Mouse (Mus musculus): Measurements from ENCODE around the gene Vps13d. TPM values are rescaled to one million over a fixed set of nuclear protein-coding genes. Genes with fewer than 3 reads are reported as not detected.
A peak's percentile ranks its signal among the peaks of the same experiment; 100 is the strongest.

The Vps13d gene
- total and polyA plus RNA-seq, 3 experiments, result 9.4 to 9.8 (median 9.7) TPM

DNA sequence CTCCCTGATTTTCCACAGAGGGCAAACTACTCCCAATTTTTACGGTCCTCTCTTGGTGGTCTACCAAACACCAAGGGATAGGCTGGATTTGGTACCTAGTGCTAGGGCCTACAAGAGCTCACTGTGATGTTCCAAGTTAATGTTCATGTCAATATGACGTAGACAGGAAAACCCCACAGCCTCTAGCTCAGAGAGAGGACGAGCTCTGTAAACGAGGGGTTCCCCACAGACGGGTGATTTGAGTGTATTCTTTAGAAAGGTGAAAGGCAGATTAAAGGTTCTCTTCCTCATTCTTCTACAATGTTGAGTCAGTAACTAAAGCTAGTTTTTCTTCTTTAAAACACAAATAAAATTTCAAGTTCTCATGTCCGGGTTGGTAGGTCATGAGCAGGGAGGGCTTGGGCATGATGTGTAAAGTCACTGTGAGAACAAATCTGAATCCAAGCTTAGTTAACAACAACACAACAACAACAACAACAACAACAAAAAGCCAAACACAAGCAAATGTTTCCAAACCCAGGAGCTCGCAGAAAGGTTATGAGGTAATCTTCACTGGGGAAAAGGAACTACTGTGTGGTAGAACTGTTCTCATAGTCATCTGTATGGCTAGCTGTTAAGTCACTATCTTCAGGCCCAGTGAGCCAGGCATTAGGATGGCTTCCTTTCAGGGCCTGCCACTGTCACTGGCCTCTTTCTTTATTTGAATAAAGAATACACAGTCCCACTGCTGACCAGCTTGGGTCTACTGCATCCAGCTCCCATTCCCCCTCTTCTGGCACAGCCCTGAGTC lies 208.6 kb downstream of the Vps13d start (continued):
- TF ChIP-seq NRF1 (IDR thresholded peaks at IDR 0.05; ENCODE audit: low read depth, low read length), result no peak
- peak; percentile 80 for TF ChIP-seq MEF2A (IDR thresholded peaks at IDR 0.05; ENCODE audit: borderline replicate concordance, low read depth, low read length)
- TF ChIP-seq ZC3H11A (IDR thresholded peaks at IDR 0.05; ENCODE audit: low read depth, low read length), result no peak
- TF ChIP-seq CHD1 (IDR thresholded peaks at IDR 0.05; ENCODE audit: low read depth, low read length), result no peak
- TF ChIP-seq GABPA (IDR thresholded peaks at IDR 0.05; ENCODE audit: insufficient replicate concordance, low read depth, low read length), result no peak
- no peak for TF ChIP-seq ZNF384 (IDR thresholded peaks at IDR 0.05; ENCODE audit: low read depth, low read length)
- TF ChIP-seq POLR2A (IDR thresholded peaks at IDR 0.05; ENCODE audit: low read depth, low read length), result no peak

GRCm38 (mm10) chr4:144983821-144984371 lies 210.9 kb downstream of the Vps13d start:
- Histone ChIP-seq H3K4me3 (replicated peaks in 1 of 3; ENCODE audit: low read depth in 2 of 3, low read length in 2 of 3, poor library complexity in 1 of 3) (no peak overlapping the region), H3K4me2 (ENCODE audit: insufficient read depth, low read depth, poor library complexity, severe bottlenecking) (no peak overlapping the region), H3K9ac (ENCODE audit: insufficient read depth, low read depth) (no peak overlapping the region), H3K36me3 (replicated peaks in 1 of 2; ENCODE audit: control insufficient read depth in 1 of 2, insufficient read depth in 1 of 2, low read length in 1 of 2) (peaks cover 0 to 19% of the 10 kb centered on the region in 2 experiments), H3K4me1 (ENCODE audit: control insufficient read depth in 1 of 2, insufficient read depth in 2 of 2) (peaks cover 56 to 96% of the 10 kb centered on the region in 2 experiments), H3K27me3 (replicated peaks) (no peaks in the 10 kb centered on the region), H3K27ac (ENCODE audit: insufficient read depth, low read depth) (no peak overlapping the region), H3K9me3 (replicated peaks; ENCODE audit: low read length) (no peaks in the 10 kb centered on the region), H3K79me2 (replicated peaks; ENCODE audit: control insufficient read depth, extremely low read depth, insufficient read depth, poor library complexity, severe bottlenecking) (no peaks in the 10 kb centered on the region)
- no peak for DNase-seq (ENCODE audit: extremely low read depth)
- dilution Hi-C loops (cut with MboI; ENCODE audit: extremely low pct_ligation_motif_present, extremely low pct_unique_long_range_greater_than_20kb, low sequenced_read_pairs) (loop anchor here (25.0 kb wide), 1 partner anchor 97 kb away; the partner anchor contains the start of gene Dhrs3), in situ Hi-C loops (cut with MboI; ENCODE audit: low pct_ligation_motif_present, low pct_unique_long_range_greater_than_20kb, low sequenced_read_pairs) (no loop called here)
- no peak for TF ChIP-seq CHD1 (IDR thresholded peaks at IDR 0.05; ENCODE audit: low read depth, low read length)
- TF ChIP-seq CTCF (conservative IDR thresholded peaks at IDR 0.05 in 1 of 2, IDR thresholded peaks at IDR 0.05 in 1 of 2; ENCODE audit: low read depth in 2 of 2, low read length in 2 of 2), result no peak
- TF ChIP-seq ZMIZ1 (IDR thresholded peaks at IDR 0.05; ENCODE audit: low read depth, low read length), result no peak
- no peak for TF ChIP-seq E2F4 (IDR thresholded peaks at IDR 0.05; ENCODE audit: insufficient replicate concordance, low read depth, low read length)
- TF ChIP-seq RAD21 (IDR thresholded peaks at IDR 0.05; ENCODE audit: low read depth, low read length), result no peak
- TF ChIP-seq SIN3A (IDR thresholded peaks at IDR 0.05; ENCODE audit: low read length), result no peak
- TF ChIP-seq ZNF384 (IDR thresholded peaks at IDR 0.05; ENCODE audit: low read depth, low read length), result no peak
- no peak for TF ChIP-seq MXI1 (IDR thresholded peaks at IDR 0.05; ENCODE audit: low read depth, low read length)
- TF ChIP-seq JUN (IDR thresholded peaks at IDR 0.05; ENCODE audit: insufficient read depth, low read depth, low read length), result no peak
- no peak for TF ChIP-seq NELFE (IDR thresholded peaks at IDR 0.05; ENCODE audit: low read depth, low read length)
- no peak for TF ChIP-seq PAX5 (IDR thresholded peaks at IDR 0.05; ENCODE audit: low read length)
- no peak for TF ChIP-seq ZKSCAN1 (IDR thresholded peaks at IDR 0.05; ENCODE audit: borderline replicate concordance, low read depth, low read length)
- TF ChIP-seq MAFK (IDR thresholded peaks at IDR 0.05; ENCODE audit: insufficient replicate concordance, low read length), result no peak
- no peak for TF ChIP-seq MEF2A (IDR thresholded peaks at IDR 0.05; ENCODE audit: borderline replicate concordance, low read depth, low read length)
- no peak for TF ChIP-seq USF2 (conservative IDR thresholded peaks at IDR 0.05; ENCODE audit: low read depth, low read length)
- TF ChIP-seq CHD2 (IDR thresholded peaks at IDR 0.05; ENCODE audit: low read length), result no peak
- no peak for TF ChIP-seq POLR2AphosphoS2 (IDR thresholded peaks at IDR 0.05; ENCODE audit: low read depth, low read length)
- no peak for TF ChIP-seq UBTF (IDR thresholded peaks at IDR 0.05; ENCODE audit: low read depth, low read length)
- TF ChIP-seq SMC3 (IDR thresholded peaks at IDR 0.05; ENCODE audit: low read depth, low read length), result no peak
- TF ChIP-seq USF1 (IDR thresholded peaks at IDR 0.05; ENCODE audit: low read depth, low read length), result no peak

All from CH12.LX (cell line).